Mouse (Mus musculus): ENCODE measurements around the gene Epha8. TPM values are rescaled to one million over a fixed set of nuclear protein-coding genes. Genes with fewer than 3 reads are reported as not detected.

The Epha8 gene
- total RNA-seq, 2 experiments from 2014 or later = 4.7 to 5.5 TPM

DNA sequence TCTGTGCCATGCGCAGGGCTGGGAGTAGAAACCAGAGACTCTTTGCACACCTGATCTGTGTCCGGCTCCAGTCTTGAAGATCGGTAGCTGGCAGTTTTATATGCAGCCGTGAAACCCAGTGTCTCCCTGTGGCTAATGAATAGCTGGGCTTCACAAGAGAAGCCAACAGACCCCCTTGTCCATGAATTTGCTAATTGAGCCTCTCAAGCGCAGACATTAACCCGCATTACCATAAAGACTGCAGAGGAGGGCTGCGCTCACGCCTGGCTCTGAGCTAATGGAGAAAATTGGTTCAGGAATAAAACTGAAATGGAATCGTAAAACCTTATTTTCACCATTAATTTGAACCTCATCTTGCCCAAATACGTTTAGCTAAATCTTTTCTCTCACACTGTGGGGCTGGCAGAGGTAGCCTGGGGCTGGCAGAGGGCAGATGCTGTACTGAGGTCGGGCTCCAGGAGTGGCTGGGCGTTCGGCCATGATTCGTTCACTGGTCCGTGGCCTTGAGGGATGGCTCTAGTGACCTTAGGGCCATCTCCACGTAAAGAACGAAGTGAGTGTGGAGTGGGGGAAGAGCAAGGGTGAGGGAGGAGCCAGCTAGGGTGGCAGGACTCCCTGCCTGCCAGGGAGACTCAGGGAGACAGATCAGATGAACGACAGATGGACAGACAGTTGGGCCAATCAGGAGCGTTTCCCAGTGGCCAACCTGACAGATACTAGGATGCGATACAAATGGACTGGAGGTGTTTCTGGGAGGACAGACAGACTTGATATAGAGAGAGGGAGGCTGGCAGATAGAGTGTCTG is 40.1 kb downstream of the Epha8 start:
- intact Hi-C loops (cut with DNase I) = no loop called here

DNA sequence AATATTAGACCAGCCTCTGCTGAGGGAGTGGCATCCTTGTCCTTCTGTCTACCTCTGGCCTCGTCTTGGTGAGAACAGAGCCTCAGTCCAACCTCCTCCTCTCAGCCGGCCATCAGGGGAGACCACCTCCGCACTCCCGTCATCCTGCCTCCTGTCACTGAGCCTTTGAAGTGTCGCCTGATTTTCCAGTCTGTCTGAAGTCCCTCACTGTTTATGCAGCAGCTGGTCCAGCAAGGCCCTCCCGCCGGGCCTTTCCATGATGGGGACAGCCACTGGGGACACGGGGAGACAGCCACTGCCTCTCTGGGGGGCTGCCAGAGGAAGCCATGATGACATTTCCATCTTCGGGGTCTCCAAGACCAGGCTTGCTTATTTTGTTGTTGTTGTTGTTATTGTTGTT is 43.8 kb downstream of the Epha8 start:
- intact Hi-C loops (cut with DNase I) = no loop called here
- DNase-seq (ENCODE audit: low spot score in 2 of 2) = no peak

More for the DNA sequence above, 40.1 kb downstream of the Epha8 start:
- no peak for DNase-seq (ENCODE audit: low spot score in 2 of 2)

DNA sequence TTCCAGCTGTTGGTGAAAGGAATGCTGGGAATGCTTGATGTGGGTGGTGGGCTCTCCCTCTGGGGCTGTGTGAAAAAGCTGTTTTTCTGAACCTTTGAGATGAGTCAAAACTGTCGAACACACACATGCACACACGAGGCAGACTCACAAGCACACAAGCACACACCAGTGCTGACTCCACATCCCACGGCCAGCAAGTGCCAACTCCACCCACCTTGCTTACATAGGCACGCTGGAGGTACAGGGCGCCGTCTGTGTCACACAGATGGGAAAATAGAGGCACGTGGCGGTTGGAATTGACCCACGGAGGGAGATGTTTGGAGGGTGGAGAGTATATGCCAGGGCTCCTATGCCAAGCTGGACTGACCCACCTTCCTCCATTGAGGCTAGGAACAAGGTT is 44.8 kb downstream of the Epha8 start:
- intact Hi-C loops (cut with DNase I) = no loop called here
- no peak for DNase-seq (ENCODE audit: low spot score in 2 of 2)

DNA sequence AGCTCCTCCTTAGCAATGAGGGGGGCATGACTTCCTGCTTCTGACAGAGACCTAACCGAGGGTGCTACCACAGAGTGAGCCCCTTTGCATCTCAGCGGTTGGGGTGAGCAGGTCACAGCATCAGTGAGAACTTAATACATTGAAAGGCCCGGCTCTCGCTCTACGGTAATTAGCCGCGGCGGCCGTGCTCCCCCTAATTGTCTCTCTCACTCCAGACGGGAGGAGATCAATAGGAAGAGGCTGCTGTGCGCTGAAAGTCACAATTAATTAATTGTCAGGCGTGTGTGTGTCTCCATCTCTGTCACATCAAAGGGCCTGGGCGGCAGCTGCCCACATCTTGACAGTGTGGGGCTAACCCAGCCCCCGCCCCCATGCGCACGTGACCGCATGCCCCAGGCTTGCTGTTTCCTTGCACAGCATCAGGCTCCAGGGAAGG is 45.4 kb downstream of the Epha8 start:
- intact Hi-C loops (cut with DNase I) = no loop called here
- no peak for DNase-seq (ENCODE audit: low spot score in 2 of 2)

DNA sequence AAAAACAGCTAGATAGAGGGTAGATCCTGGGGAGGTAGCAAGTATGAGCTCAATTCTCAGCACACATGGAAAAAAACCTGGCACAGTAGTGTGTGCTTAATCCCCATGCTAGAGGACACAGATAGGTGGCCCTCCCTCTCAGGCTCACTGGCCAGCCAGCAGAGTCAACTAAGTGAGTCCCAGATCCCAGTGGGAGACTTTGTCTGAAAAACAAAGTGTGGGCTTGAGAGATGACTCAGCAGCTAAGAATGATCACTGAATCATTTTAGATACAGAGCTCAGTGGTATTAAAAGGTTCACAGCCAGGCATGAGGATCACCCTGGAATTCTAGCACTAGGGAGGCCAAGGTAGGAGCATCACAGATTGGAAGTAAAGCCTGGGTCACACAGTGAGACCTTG is 48.8 kb downstream of the Epha8 start:
- DNase-seq (ENCODE audit: low spot score in 2 of 2) = no peak
- intact Hi-C loops (cut with DNase I) = no loop called here

DNA sequence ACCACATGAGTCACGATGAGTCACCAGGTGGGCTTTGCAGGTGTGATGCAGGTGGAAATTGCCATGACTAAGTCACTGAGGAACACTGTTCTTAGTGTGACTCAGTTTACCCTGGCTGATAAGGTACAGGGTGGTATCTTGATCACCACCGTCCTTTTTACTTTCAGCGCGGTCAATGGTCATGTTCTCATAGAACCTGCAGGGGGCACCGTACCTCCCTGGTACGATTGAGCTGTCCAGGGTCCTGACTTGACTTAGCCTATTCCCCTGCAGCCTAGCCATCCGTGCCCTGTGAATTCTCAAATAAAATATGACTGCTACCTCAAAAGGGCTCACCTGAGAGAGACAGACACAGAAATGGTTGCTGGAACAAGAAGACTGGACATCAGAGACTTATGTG is 49.6 kb downstream of the Epha8 start:
- no peak for DNase-seq (ENCODE audit: low spot score in 2 of 2)
- intact Hi-C loops (cut with DNase I) = no loop called here

DNA sequence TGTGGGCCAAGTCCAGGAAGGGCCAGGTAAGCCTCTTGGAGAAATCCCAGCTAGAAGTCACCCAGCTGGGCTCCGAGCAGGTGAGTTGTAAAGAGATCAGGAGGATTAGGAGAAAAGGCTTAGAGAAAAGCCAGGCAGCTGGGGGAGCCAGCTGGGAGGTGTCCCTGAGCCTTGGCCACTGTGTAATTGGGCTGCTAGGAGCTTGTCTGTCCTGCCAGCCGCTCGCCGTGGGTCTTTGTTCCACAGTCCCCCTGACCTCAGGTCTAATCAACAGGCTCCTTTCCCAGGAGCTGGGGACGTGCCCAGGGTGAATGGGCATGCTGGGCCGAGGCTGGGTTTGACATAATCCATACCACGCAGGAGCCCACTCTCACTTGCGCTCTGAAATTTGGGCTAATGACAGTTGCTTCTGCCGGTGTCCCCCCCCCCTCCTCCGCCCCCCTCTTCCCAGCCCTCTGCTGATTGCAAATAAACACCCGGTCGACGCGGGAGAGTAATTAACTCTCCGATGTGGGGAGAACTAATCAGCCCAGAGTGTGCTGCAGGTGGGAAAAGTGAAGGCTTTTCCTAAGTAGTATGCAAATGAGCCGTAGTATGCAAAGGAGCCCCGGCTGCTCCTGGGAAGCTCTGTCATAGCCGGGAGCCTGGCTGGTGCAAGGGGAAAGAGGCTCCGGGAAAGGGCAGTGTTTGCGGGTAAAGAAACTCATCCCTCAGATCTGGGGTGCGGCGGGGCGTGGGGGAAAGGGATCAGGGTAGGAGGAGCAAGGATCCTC is 51.7 kb downstream of the Epha8 start:
- no peak for DNase-seq (ENCODE audit: low spot score in 2 of 2)
- intact Hi-C loops (cut with DNase I) = no loop called here

DNA sequence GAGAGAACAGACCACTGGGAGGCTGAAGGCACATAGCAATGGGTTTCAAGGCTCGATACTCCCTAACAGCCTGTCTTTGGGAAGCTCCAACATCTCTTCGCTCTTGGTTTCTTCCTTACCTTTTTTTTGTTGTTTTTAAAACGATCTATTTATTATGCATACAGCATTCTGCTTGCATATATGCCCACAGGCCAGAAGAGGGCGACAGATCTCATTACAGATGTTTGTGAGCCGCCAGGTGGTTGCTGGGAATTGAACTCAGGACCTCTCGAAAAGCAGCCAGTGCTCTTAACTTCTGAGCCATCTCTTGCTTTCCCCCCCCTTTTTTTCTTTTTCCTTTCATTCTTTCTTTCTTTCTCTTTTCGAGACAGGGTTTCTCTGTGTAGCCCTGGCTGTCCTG is 57.5 kb downstream of the Epha8 start:
- DNase-seq (ENCODE audit: low spot score in 2 of 2) = no peak
- intact Hi-C loops (cut with DNase I) = loop anchor here (10.0 kb wide), 1 partner anchor 386 kb away; no protein-coding TSS in a partner anchor

DNA sequence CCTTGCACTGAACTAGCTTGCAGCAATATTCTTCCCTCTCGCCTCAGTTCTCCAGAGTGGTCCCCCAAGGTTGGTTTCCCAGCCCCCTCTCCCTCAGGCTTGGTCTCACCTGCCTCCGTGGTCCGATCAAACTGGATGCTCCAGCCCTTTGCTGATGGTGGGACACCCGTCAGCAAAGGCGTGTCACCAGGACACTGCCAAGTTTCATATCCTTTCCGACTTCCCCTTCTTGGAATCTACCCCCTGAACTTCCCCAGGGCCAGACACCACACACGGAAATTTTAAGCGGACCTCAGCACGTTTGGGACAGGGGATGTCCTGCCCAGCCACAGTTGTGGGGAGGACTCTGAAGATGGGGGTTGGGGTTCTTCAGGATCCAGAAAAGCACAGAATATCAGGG is 58.0 kb downstream of the Epha8 start, which contains the start of gene C1qa:
TSS of gene C1qa (minus strand) at position 167 of the 400 bp plus-strand sequence.
- intact Hi-C loops (cut with DNase I) = loop anchor here (10.0 kb wide), 1 partner anchor 386 kb away; no protein-coding TSS in a partner anchor
- DNase-seq (ENCODE audit: low spot score in 2 of 2) = no peak

DNA sequence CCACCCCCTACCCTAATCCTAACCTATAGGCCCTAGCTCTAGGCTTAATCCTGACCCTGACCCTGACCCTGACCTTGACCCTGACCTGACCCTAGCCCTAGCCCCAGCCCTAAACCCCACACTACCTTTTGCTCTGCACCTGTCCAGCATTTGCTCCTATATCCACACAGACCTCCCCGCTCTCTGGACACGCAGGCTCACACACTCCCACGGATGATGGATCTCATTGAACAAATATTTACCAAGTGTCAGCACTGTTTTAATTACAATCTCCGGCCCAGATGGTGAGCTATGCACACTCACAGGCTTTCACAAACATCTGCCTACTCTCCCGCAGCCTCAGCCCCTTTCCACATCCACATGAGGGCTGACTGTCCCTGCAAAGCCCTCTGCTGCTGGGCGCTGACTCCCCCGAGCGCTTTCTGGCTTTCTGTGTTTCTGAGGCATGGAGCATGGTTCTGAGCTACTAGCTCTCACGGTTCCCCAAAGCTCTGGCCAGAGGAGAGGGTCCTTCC is 58.5 kb downstream of the Epha8 start:
- intact Hi-C loops (cut with DNase I) = loop anchor here (10.0 kb wide), 1 partner anchor 387 kb away; no protein-coding TSS in a partner anchor

DNA sequence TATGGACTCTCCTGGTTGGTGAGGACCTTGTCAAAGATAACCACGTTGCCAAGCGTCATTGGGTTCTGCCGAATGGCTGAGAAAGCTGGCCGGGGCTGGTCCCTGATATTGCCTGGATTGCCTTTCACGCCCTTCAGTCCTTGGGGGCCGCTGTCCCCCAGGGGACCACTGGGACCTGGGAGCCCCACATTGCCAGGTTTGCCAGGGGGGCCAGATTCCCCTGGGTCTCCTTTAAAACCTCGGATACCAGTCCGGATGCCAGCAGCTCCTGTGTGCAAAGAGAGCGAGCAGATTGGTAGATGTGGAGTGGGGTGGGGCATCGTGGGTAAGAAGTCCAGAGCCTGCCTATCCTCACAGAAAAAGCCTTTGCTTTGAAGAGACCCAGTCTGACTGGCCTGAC is 60.2 kb downstream of the Epha8 start:
- intact Hi-C loops (cut with DNase I) = loop anchor here (10.0 kb wide), 1 partner anchor 388 kb away; no protein-coding TSS in a partner anchor
- DNase-seq (ENCODE audit: low spot score in 2 of 2) = no peak

More for the DNA sequence above, 58.5 kb downstream of the Epha8 start:
- DNase-seq (ENCODE audit: low spot score in 2 of 2) = no peak

DNA sequence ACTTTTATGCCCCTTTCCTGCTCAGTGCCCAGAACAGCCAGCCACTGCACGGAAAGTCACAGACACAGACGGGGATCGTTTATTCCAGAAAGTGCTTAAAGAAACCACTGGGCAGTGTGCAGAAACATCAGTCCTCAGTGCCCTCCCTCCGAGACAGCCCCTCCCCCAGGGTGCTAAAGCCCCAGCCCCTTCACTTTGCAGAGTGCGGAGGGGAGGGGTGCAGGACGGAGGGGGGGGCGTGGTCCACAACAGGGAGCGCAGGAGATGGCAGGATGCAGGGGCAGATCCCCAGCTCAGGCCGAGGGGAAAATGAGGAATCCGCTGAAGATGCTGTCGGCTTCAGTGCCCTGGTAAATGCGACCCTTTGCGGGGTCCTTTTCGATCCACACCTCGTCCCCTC is 60.8 kb downstream of the Epha8 start:
- intact Hi-C loops (cut with DNase I) = loop anchor here (2.0 to 10.0 kb wide), 2 partner anchors 85 to 389 kb away; no protein-coding TSS in a partner anchor
- DNase-seq (ENCODE audit: low spot score in 2 of 2) = no peak

DNA sequence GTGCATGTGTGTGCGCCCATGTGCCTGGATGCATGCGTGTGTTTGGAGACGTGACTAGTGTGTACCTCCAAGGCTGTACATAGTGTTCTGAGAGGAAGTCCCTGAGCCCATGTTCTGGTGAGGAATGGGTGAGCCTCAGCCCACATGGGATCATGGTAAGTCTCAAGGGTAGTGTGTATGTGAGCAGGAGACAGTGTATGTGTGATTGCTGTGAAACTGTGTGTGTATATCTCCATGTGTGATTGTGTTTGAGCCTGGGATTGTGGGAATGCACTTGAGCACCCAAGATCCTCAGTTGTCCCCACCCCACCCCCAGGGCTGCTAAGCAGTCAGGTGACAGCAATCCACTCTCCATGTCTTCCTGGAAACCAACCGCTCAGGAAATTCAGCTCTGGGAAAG is 61.8 kb downstream of the Epha8 start:
- DNase-seq (ENCODE audit: low spot score in 2 of 2) = no peak
- intact Hi-C loops (cut with DNase I) = loop anchor here (1.0 to 10.0 kb wide), 3 partner anchors 86 to 390 kb away; no protein-coding TSS in a partner anchor

DNA sequence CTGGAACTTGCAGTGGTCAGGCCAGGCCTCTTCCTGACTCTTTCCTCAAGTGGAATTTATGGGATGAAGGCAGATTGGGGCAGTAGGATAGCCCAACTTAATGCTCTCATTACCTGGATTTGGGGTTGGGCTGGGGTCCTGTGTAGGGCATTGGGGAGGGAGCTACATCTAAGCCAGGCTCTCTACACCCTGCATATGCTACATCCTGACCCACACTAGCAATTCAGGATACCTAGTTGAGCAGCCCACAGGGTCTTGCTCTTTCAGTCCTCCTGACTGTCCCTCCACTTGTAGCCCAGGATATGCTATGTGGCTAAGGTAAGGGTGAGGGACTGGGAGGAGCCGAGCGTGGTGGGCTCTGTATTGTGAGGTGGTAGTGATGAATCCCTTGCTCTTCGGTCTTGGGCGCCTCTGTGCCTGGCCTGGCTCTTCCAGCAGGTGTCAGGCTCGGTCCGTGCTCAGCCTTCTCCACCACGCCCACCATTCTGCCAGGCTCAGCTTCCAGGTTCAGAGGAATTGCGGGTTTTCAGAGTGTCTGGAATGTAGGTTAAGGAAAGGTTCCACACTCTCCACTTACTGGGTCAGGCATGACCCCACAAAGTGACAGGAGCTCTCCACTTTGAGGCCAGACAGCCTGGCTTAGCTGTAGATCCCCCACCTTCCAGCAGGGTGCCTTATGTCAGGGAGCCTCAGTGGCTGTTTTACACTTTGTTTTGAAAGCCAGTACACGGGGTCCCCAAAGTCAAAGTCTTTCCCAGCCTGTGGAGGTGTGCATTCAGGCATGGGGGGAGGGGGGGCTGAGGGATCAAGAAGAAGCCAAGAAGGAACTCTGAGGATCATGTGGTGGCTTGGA is 62.7 kb downstream of the Epha8 start:
- intact Hi-C loops (cut with DNase I) = loop anchor here (1.0 to 10.0 kb wide), 3 partner anchors 87 to 391 kb away; no protein-coding TSS in a partner anchor
- DNase-seq (ENCODE audit: low spot score in 2 of 2) = peak; percentile 55 to 63

DNA sequence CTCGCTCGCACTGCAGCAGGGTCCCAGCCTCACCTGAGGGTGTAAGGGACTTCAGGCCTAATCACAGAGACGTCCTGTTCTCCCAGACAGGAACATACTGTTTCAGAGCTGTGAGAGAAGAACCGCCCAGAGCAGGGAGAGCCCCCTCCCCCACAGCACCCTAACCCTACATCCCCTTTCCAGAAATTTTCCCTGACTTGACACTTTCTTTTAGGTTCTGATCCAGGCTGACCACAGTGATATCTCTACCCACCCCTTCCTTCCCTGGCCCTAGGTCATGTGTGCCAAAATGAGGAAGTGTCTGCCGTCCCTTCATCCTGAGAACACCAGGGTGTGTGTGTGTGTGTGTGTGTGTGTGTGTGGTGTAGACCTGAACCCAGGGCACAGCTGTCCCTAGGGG is 63.8 kb downstream of the Epha8 start, which contains the start of gene C1qc:
TSS of gene C1qc (minus strand) at position 255 of the 400 bp plus-strand sequence.
- intact Hi-C loops (cut with DNase I) = loop anchor here (10.0 kb wide), 1 partner anchor 392 kb away; no protein-coding TSS in a partner anchor

DNA sequence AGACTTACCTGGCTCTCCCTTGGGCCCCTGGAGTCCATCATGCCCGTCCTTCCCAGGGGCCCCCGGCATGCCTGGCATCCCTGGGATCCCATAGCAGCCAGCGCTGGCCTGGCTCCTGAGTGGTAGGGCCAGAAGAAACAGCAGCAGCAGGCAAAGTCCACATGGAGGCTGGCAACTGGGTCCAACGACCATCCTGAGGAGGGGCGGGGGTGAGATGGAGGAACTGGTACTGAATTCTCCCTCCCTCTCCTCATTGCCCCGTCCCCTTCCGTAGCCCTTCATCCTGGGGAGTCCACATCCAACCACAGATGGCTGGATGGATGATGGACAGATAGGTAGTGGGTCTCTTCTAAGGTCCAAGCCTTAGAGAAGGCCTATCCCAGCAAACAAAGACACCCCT is 64.2 kb downstream of the Epha8 start:
- no peak for DNase-seq (ENCODE audit: low spot score in 2 of 2)
- intact Hi-C loops (cut with DNase I) = loop anchor here (10.0 kb wide), 1 partner anchor 392 kb away; no protein-coding TSS in a partner anchor

More for the DNA sequence above, 63.8 kb downstream of the Epha8 start, which contains the start of gene C1qc:
- peak in 1 of 2 experiments; percentile 27 for DNase-seq (ENCODE audit: low spot score in 2 of 2)

DNA sequence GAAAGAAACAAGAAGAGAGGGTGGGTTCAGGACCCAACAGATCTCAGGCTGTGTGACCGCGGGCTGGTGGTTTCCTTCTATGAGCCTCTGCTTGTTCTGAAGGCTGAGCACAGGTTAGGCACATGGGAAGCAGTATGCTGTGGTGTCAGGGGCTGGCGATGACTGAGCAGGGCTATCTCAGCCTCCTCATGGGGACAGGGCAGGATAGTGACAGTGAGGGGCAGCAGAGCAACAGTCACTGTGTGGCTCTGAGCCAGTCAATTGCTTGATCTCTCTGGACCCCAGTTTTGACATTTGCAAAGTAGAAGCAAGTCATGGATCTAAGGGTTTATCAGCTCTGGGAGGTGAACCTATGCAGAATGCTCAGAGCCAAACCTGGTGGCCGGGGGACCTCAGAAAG is 65.5 kb downstream of the Epha8 start:
- DNase-seq (ENCODE audit: low spot score in 2 of 2) = no peak
- intact Hi-C loops (cut with DNase I) = loop anchor here (10.0 kb wide), 1 partner anchor 394 kb away; no protein-coding TSS in a partner anchor

DNA sequence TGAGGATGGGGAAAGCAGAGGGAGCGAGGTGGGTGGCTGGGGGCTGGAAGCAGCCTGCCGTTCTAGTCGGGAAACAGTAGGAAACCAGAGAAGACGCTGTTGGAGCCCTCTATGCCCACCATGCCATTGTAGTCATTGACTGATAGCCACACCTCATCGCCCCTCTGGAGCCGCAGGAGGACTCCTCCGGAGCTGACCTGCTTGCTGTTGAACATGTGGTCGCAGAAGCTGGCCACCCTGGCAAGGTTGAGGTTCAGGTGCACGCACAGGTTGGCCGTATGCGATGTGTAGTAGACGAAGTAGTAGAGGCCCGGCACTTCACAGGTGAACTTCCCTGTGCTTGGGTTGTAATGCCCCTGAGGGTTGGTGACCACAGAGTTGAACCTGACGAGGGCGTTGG is 66.6 kb downstream of the Epha8 start:
- DNase-seq (ENCODE audit: low spot score in 2 of 2) = no peak
- intact Hi-C loops (cut with DNase I) = loop anchor here (10.0 kb wide), 1 partner anchor 395 kb away; no protein-coding TSS in a partner anchor

DNA sequence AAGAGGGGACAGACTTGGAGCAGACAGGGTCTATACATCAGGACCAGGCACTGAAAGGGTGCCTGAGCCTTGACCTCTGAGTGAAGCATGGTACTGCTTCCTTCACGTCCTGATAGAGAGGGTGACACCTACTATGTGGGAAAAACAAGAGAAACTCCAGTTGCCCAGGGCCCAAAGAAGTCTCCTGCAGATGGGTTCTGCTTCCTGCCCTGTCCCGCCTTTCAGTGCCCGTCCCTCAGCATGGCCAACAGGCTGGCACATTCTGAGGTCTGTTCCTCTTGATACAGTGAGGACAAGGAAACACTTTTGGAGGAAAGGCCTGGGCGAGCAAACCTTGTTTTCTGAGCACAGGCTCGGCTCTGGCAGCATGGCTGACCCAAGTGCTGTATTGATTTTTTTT is 68.9 kb downstream of the Epha8 start:
- DNase-seq (ENCODE audit: low spot score in 2 of 2) = no peak
- intact Hi-C loops (cut with DNase I) = no loop called here

Data from left cerebral cortex, postnatal 36 days (tissue).